Mouse (Mus musculus): Measurements from ENCODE around the gene Kcnmb4. TPM values are rescaled to one million over a fixed set of nuclear protein-coding genes. Genes with fewer than 3 reads are reported as not detected.
A peak's percentile ranks its signal among the peaks of the same experiment; 100 is the strongest.

The Kcnmb4 gene
- polyA plus RNA-seq, 1 experiment from 2014 or later = 2.7 TPM

DNA sequence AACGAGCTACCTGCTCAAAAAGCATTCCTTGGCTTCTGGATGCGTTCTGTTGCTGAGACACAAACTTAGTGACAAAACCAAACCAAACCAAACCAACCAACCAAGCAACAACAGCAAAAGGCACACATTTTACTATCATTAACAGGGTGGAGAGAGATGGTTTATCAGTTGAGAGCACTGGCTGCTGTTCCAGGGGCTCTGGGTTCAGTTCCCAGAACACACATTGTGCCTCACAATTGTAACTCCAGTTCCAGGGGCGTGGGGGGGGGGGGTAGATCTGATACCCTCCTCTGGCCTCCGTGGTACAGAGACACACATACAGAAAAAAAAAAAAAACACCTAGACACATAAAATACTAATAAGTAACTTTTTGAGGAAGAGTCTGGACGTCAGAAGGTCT is 5.6 kb downstream of the Kcnmb4 start:
- Histone ChIP-seq H3K4me3 (ENCODE audit: low read depth, low read length) (no peak overlapping the region), H3K4me2 (no peak overlapping the region), H3K27ac (ENCODE audit: low read depth, low read length) (no peak overlapping the region), H3K36me3 (ENCODE audit: control insufficient read depth, insufficient read depth, low read length) (no peaks in the 10 kb centered on the region), H3K9ac (ENCODE audit: low read depth, low read length) (no peak overlapping the region), H3K27me3 (replicated peaks; ENCODE audit: control insufficient read depth, insufficient read depth, low read length) (peaks cover 19% of the 10 kb centered on the region), H3K9me3 (ENCODE audit: control insufficient read depth, low read length) (no peaks in the 10 kb centered on the region), H3K4me1 (replicated peaks; ENCODE audit: control insufficient read depth, insufficient read depth, low read length) (peaks cover 4% of the 10 kb centered on the region; the same call in 1 of the 2 replicates)
- DNase-seq (ENCODE audit: low spot score) = no peak
- ATAC-seq (replicated peaks; ENCODE audit: low FRiP score) = 0 out of 2 replicates have a peak, but pooled peaks have one; percentile 12
- 66% methylated on average over 5 of the region's 5 CpGs for WGBS

DNA sequence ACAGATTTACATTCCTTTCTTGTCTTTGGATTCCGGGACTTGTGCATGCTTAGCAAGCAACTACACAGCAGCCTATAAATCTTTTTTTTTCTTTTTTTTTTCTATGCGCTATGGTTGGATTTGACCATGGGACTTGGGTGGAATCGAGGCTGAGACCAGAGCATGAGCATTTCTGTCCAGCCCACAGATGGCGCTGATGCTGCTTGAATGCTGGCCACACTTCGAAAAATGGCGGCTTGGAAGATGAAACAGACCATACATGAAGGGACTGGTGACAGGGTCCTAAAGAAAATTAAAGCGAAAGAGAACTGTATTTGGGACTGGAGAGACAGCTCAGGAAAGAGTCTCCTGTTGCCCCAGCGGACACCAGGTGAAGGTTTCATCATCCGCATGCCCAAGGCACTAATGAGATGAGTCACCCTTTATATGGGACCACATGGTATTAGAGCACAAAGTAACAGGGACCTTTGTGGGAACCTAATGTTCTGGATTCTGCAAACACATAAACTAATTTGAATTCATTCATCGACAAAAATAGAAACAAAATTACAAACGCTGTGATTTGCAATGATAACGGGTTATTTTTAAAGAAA is 9.8 kb downstream of the Kcnmb4 start:
- H3K4me3 ChIP-seq (ENCODE audit: low read depth, low read length) = no peak overlapping the region
- H3K4me1 ChIP-seq (replicated peaks; ENCODE audit: control insufficient read depth, insufficient read depth, low read length) = no peaks in the 10 kb centered on the region
- no peaks in the 10 kb centered on the region for H3K9me3 ChIP-seq (ENCODE audit: control insufficient read depth, low read length)
- no peak for DNase-seq (ENCODE audit: low spot score)
- ATAC-seq (replicated peaks; ENCODE audit: low FRiP score) = no peak
- WGBS = 86% methylated on average over 12 of the region's 12 CpGs
- no peak overlapping the region for H3K27ac ChIP-seq (ENCODE audit: low read depth, low read length)
- no peaks in the 10 kb centered on the region for H3K36me3 ChIP-seq (ENCODE audit: control insufficient read depth, insufficient read depth, low read length)
- no peak overlapping the region for H3K4me2 ChIP-seq
- no peaks in the 10 kb centered on the region for H3K27me3 ChIP-seq (replicated peaks; ENCODE audit: control insufficient read depth, insufficient read depth, low read length)
- H3K9ac ChIP-seq (ENCODE audit: low read depth, low read length) = no peak overlapping the region

DNA sequence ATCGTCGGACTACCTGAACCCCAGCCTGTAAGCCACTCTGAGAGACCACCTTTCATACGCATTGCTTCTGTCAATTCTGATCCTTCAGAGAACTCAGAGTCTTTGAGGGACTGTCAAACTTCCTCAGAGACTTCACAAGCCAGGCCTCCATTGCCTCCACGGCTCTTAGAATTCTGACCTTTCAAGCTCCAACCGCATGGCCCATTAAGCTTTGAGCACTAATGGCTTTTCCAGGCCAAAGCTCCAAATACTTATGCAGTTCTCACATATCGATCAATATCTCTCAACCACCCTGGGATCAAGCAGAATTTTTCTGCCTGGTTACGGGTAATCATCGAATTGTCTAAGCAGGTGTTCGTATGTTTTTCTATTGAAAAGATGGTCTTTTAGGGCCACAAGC is 12.2 kb downstream of the Kcnmb4 start:
- Histone ChIP-seq H3K27ac (ENCODE audit: low read depth, low read length) (no peak overlapping the region), H3K27me3 (replicated peaks; ENCODE audit: control insufficient read depth, insufficient read depth, low read length) (no peaks in the 10 kb centered on the region), H3K9ac (ENCODE audit: low read depth, low read length) (no peak overlapping the region), H3K4me2 (no peak overlapping the region), H3K9me3 (ENCODE audit: control insufficient read depth, low read length) (no peaks in the 10 kb centered on the region), H3K4me3 (ENCODE audit: low read depth, low read length) (no peak overlapping the region), H3K36me3 (ENCODE audit: control insufficient read depth, insufficient read depth, low read length) (peaks cover 2% of the 10 kb centered on the region; the same call in 1 of the 2 replicates), H3K4me1 (replicated peaks; ENCODE audit: control insufficient read depth, insufficient read depth, low read length) (no peaks in the 10 kb centered on the region)
- 90% methylated on average over 9 of the region's 9 CpGs for WGBS
- DNase-seq (ENCODE audit: low spot score) (no peak), ATAC-seq (replicated peaks; ENCODE audit: low FRiP score) (no peak)

DNA sequence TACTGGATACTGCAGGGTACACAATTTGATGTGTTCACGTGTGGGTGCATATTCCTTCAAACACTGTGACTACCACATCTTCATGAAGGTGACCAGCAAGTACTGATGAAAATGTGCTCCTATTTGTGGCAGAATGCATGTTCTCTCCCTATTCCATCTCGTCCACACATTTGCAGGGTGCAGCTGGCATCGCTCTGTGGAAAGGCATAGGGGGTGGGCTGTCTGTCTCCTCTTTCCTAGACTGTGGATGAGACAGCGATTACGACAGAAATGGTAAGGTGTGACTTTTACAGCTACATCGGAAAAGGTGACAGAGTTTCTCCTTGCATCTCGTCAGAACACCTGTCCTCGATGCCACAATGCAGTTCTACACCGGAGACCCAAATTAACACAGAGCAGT is 14.9 kb downstream of the Kcnmb4 start:
- 89% methylated on average over 9 of the region's 9 CpGs for WGBS
- H3K4me3 ChIP-seq (ENCODE audit: low read depth, low read length) = no peak overlapping the region
- DNase-seq (ENCODE audit: low spot score) = no peak
- peaks cover 2% of the 10 kb centered on the region; the same call in 1 of the 2 replicates for H3K36me3 ChIP-seq (ENCODE audit: control insufficient read depth, insufficient read depth, low read length)
- no peak for ATAC-seq (replicated peaks; ENCODE audit: low FRiP score)
- H3K4me2 ChIP-seq = no peak overlapping the region
- no peaks in the 10 kb centered on the region for H3K9me3 ChIP-seq (ENCODE audit: control insufficient read depth, low read length)
- no peak overlapping the region for H3K27ac ChIP-seq (ENCODE audit: low read depth, low read length)
- H3K4me1 ChIP-seq (replicated peaks; ENCODE audit: control insufficient read depth, insufficient read depth, low read length) = no peaks in the 10 kb centered on the region
- no peak overlapping the region for H3K9ac ChIP-seq (ENCODE audit: low read depth, low read length)
- H3K27me3 ChIP-seq (replicated peaks; ENCODE audit: control insufficient read depth, insufficient read depth, low read length) = no peaks in the 10 kb centered on the region

DNA sequence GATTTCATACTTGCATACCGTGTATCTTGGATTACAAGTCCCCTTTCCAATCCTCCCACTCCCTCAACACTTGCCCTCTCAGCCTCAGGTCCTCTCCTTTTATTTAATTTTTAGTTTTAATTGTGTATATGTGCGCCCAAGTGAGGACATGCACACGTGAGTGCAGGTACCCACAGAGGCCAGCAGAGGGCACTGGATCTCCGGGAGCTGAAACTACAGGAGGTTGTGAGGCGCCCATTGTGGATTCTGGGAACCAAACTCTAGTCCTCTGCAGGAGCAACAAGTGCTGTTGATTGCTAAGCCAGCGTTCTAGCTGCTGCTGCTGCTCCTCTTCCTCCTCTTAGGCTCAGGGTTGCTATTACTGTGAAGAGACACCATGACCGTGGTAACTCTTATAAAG is 20.9 kb downstream of the Kcnmb4 start:
- DNase-seq (ENCODE audit: low spot score) (no peak), ATAC-seq (replicated peaks; ENCODE audit: low FRiP score) (no peak)
- Histone ChIP-seq H3K9ac (ENCODE audit: low read depth, low read length) (no peak overlapping the region), H3K4me2 (no peak overlapping the region), H3K9me3 (ENCODE audit: control insufficient read depth, low read length) (0 out of 2 replicates have a peak, but pooled peaks cover 4% of the 10 kb centered on the region), H3K36me3 (ENCODE audit: control insufficient read depth, insufficient read depth, low read length) (no peaks in the 10 kb centered on the region), H3K4me1 (replicated peaks; ENCODE audit: control insufficient read depth, insufficient read depth, low read length) (no peaks in the 10 kb centered on the region), H3K27ac (ENCODE audit: low read depth, low read length) (no peak overlapping the region), H3K4me3 (ENCODE audit: low read depth, low read length) (no peak overlapping the region), H3K27me3 (replicated peaks; ENCODE audit: control insufficient read depth, insufficient read depth, low read length) (no peaks in the 10 kb centered on the region)
- 88% methylated on average over 7 of the region's 7 CpGs for WGBS

DNA sequence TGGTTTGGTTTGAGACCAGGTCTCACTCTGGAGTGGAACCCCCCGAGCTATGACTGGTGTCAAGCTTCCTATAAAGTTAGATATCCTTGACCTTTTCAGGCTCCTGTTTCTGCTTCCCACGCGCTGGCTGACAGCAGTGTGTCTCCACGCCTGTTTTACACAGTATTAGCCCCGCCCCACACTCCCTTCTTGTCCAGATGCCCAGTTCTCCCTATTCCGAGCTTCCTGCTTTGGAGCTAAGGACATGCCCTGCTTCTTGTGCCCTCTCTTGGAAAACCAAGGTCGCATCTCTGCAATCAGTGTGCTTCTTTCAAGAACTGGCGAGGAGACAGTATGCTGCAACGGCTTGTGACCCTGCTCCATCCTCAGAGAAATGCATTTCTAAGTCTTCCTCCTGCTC is 23.1 kb downstream of the Kcnmb4 start:
- H3K4me1 ChIP-seq (replicated peaks; ENCODE audit: control insufficient read depth, insufficient read depth, low read length) = no peaks in the 10 kb centered on the region
- no peak overlapping the region for H3K9ac ChIP-seq (ENCODE audit: low read depth, low read length)
- 0 out of 2 replicates have a peak, but pooled peaks cover 4% of the 10 kb centered on the region for H3K9me3 ChIP-seq (ENCODE audit: control insufficient read depth, low read length)
- H3K36me3 ChIP-seq (ENCODE audit: control insufficient read depth, insufficient read depth, low read length) = no peaks in the 10 kb centered on the region
- ATAC-seq (replicated peaks; ENCODE audit: low FRiP score) (no peak), DNase-seq (ENCODE audit: low spot score) (no peak)
- 71% methylated on average over 9 of the region's 9 CpGs for WGBS
- H3K4me3 ChIP-seq (ENCODE audit: low read depth, low read length) = no peak overlapping the region
- H3K4me2 ChIP-seq = no peak overlapping the region
- no peak overlapping the region for H3K27ac ChIP-seq (ENCODE audit: low read depth, low read length)
- H3K27me3 ChIP-seq (replicated peaks; ENCODE audit: control insufficient read depth, insufficient read depth, low read length) = no peaks in the 10 kb centered on the region

DNA sequence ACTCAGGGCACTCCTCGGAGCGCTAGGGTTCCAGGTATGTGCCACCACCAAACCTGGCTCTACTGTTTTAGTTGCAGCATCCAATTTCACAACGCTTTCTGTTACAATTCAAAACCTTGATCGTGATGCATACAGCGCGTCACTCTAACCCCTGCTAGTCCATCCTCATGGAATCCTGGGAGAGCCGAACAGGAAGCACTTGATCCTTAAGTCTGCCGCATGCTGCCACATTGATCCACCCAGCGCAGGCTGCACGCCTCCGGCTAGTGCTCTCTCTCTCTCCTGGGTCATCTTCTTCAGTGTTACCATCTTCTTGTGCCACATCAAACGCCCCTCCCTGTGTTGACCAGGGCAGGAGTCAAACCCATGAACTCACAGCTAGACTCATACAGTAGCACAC is 25.5 kb downstream of the Kcnmb4 start:
- H3K4me3 ChIP-seq (ENCODE audit: low read depth, low read length) = no peak overlapping the region

DNA sequence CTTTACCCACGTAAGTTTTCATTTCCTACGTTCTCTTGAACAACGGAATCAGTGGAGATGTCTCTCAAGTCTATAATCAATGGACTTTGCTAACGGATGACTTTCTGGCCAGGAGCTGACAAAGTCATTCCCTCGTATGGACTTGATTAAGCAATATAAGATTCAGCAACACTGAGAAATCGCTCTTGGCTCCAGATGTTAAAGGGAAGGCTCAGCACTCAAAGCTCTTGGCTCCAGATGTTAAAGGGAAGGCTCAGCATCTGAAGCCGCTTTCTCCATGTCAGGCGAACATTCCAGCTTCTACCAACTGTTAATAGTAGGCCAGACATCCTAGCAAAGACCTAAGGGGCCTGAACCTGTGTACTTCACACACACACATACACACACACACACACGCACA is 26.5 kb downstream of the Kcnmb4 start:
- DNase-seq (ENCODE audit: low spot score) = no peak
- Histone ChIP-seq H3K36me3 (ENCODE audit: control insufficient read depth, insufficient read depth, low read length) (no peaks in the 10 kb centered on the region), H3K4me1 (replicated peaks; ENCODE audit: control insufficient read depth, insufficient read depth, low read length) (no peaks in the 10 kb centered on the region), H3K4me3 (ENCODE audit: low read depth, low read length) (no peak overlapping the region), H3K9me3 (ENCODE audit: control insufficient read depth, low read length) (no peaks in the 10 kb centered on the region), H3K4me2 (no peak overlapping the region), H3K27ac (ENCODE audit: low read depth, low read length) (no peak overlapping the region), H3K9ac (ENCODE audit: low read depth, low read length) (no peak overlapping the region), H3K27me3 (replicated peaks; ENCODE audit: control insufficient read depth, insufficient read depth, low read length) (no peaks in the 10 kb centered on the region)
- no peak for ATAC-seq (replicated peaks; ENCODE audit: low FRiP score)
- WGBS = 83% methylated on average over 9 of the region's 9 CpGs

More for the DNA sequence above, 25.5 kb downstream of the Kcnmb4 start:
- H3K4me1 ChIP-seq (replicated peaks; ENCODE audit: control insufficient read depth, insufficient read depth, low read length) = no peaks in the 10 kb centered on the region
- 91% methylated on average over 12 of the region's 12 CpGs for WGBS
- ATAC-seq (replicated peaks; ENCODE audit: low FRiP score) = no peak
- H3K36me3 ChIP-seq (ENCODE audit: control insufficient read depth, insufficient read depth, low read length) = no peaks in the 10 kb centered on the region
- no peaks in the 10 kb centered on the region for H3K27me3 ChIP-seq (replicated peaks; ENCODE audit: control insufficient read depth, insufficient read depth, low read length)
- no peak for DNase-seq (ENCODE audit: low spot score)
- H3K4me2 ChIP-seq = no peak overlapping the region
- no peak overlapping the region for H3K9ac ChIP-seq (ENCODE audit: low read depth, low read length)
- H3K9me3 ChIP-seq (ENCODE audit: control insufficient read depth, low read length) = 0 out of 2 replicates have a peak, but pooled peaks cover 4% of the 10 kb centered on the region
- no peak overlapping the region for H3K27ac ChIP-seq (ENCODE audit: low read depth, low read length)

DNA sequence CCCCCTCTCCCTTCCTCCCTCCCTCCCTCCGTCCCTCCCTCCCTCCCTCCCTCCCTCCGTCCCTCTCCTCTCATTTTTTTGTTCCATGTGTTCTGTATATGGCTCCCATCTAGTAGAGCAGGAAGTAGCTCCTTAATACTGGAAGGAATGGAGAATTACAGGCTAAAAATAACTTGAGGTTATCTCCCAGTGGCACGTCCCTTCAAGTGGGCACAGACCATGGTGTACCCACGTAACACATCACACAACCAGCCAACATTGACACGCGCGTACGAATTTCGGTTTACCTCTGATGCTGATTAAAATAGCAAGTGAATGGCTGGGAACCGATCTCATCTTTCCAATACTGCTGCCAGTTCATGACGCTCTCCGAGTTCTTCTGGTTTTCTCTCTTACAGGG is 27.6 kb downstream of the Kcnmb4 start:
- DNase-seq (ENCODE audit: low spot score) (no peak), ATAC-seq (replicated peaks; ENCODE audit: low FRiP score) (no peak)
- 91% methylated on average over 10 of the region's 12 CpGs for WGBS
- H3K9ac ChIP-seq (ENCODE audit: low read depth, low read length) = no peak overlapping the region
- no peaks in the 10 kb centered on the region for H3K4me1 ChIP-seq (replicated peaks; ENCODE audit: control insufficient read depth, insufficient read depth, low read length)
- no peaks in the 10 kb centered on the region for H3K36me3 ChIP-seq (ENCODE audit: control insufficient read depth, insufficient read depth, low read length)
- H3K4me2 ChIP-seq = no peak overlapping the region
- no peaks in the 10 kb centered on the region for H3K9me3 ChIP-seq (ENCODE audit: control insufficient read depth, low read length)
- H3K27me3 ChIP-seq (replicated peaks; ENCODE audit: control insufficient read depth, insufficient read depth, low read length) = no peaks in the 10 kb centered on the region
- H3K4me3 ChIP-seq (ENCODE audit: low read depth, low read length) = no peak overlapping the region
- H3K27ac ChIP-seq (ENCODE audit: low read depth, low read length) = no peak overlapping the region

Measured in liver, embryonic 11.5 days (tissue).